Mouse (Mus musculus): ENCODE data around the gene Stox2.

The Stox2 gene

GRCm38 (mm10) chr8:47240871-47241270, 205.3 kb downstream of the Stox2 start:
- no peak for DNase-seq

GRCm38 (mm10) chr8:47240266-47240665, 205.9 kb downstream of the Stox2 start:
- no peak for DNase-seq

- DNase-seq, result no peak
These were observed 214.1 kb downstream of the Stox2 start for GRCm38 (mm10) chr8:47232081-47232480.

GRCm38 (mm10) chr8:47230057-47230456, 216.1 kb downstream of the Stox2 start:
- DNase-seq, result no peak

GRCm38 (mm10) chr8:47221851-47222250, 224.3 kb downstream of the Stox2 start:
- DNase-seq, result no peak

- DNase-seq, result no peak
These were observed 225.0 kb downstream of the Stox2 start for GRCm38 (mm10) chr8:47221191-47221590.

GRCm38 (mm10) chr8:47220390-47220789, 225.8 kb downstream of the Stox2 start:
- DNase-seq, result no peak

- no peak for DNase-seq
These were observed 227.6 kb downstream of the Stox2 start for GRCm38 (mm10) chr8:47218536-47218935.

GRCm38 (mm10) chr8:47218021-47218420, 228.1 kb downstream of the Stox2 start:
- DNase-seq, result no peak

- no peak for DNase-seq
These were observed 234.0 kb downstream of the Stox2 start for GRCm38 (mm10) chr8:47212124-47212523.

GRCm38 (mm10) chr8:47211226-47211625, 234.9 kb downstream of the Stox2 start:
- no peak for DNase-seq

- DNase-seq, result no peak
These were observed 237.9 kb downstream of the Stox2 start for GRCm38 (mm10) chr8:47208246-47208645.

GRCm38 (mm10) chr8:47206640-47207237, 239.4 kb downstream of the Stox2 start:
- no peak for DNase-seq

GRCm38 (mm10) chr8:47205472-47205871, 240.7 kb downstream of the Stox2 start:
- DNase-seq, result no peak

GRCm38 (mm10) chr8:47196391-47196790, 249.8 kb downstream of the Stox2 start:
- no peak for DNase-seq

GRCm38 (mm10) chr8:47193321-47193996, 252.7 kb downstream of the Stox2 start:
- no peak for DNase-seq

- DNase-seq, result no peak
These were observed 254.5 kb downstream of the Stox2 start for GRCm38 (mm10) chr8:47191444-47192365.

- no peak for DNase-seq
These were observed 260.8 kb downstream of the Stox2 start for GRCm38 (mm10) chr8:47185396-47185795.

- no peak for DNase-seq
These were observed 263.2 kb downstream of the Stox2 start for GRCm38 (mm10) chr8:47182771-47183558.

GRCm38 (mm10) chr8:47182292-47182691, 263.9 kb downstream of the Stox2 start:
- no peak for DNase-seq

- DNase-seq, result no peak
These were observed 265.0 kb downstream of the Stox2 start for GRCm38 (mm10) chr8:47181032-47181698.

GRCm38 (mm10) chr8:47180181-47180580, 266.0 kb downstream of the Stox2 start:
- no peak for DNase-seq
